Mouse (Mus musculus) ES-E14 (cell line): Measurements from ENCODE around the gene Ide. TPM values are rescaled to one million over a fixed set of nuclear protein-coding genes. Genes with fewer than 3 reads are reported as not detected.

Experiments used
- DNase-seq: peaks from one replicate; pipeline ENCODE4 v3.0.0-alpha.2; 2013; ENCODE audit warnings: low read depth, low spot score
- H3K27ac ChIP-seq: 2 replicates; pipeline ENCODE4 v1.5.1; 2012; ENCODE audit warnings: low read depth, mild to moderate bottlenecking, low read length, moderate library complexity, mixed read lengths; ENCODE audit not compliant: poor library complexity, insufficient read depth, severe bottlenecking
- H3K36me3 ChIP-seq: 2 replicates; pipeline ENCODE4 v1.6.1; 2012; ENCODE audit warnings: mild to moderate bottlenecking, low read length, moderate library complexity, mixed read lengths; ENCODE audit not compliant: control insufficient read depth, poor library complexity, insufficient read depth, severe bottlenecking
- H3K4me1 ChIP-seq, 2 experiments: fragments of 150-350 bp in 1 of 2; sonication (generic) in 1 of 2; 2 replicates each; pipeline ENCODE4 v1.6.1; 2012; ENCODE audit warnings: low read length in 2 of 2, mild to moderate bottlenecking in 1 of 2, mixed read lengths in 1 of 2; ENCODE audit not compliant: control insufficient read depth in 2 of 2, insufficient read depth in 2 of 2, poor library complexity in 1 of 2
- H3K4me3 ChIP-seq, 2 experiments: fragments of 150-350 bp in 1 of 2; sonication (generic) in 1 of 2; 2 replicates each; pipeline ENCODE4 v1.5.1; 2012; ENCODE audit warnings: low read length in 2 of 2, low read depth in 1 of 2, mild to moderate bottlenecking in 1 of 2, mixed read lengths in 1 of 2; ENCODE audit not compliant: insufficient read depth in 1 of 2, poor library complexity in 1 of 2, severe bottlenecking in 1 of 2
- H3K9ac ChIP-seq: 2 replicates; pipeline ENCODE4 v1.6.1; 2012; ENCODE audit warnings: low read depth, mild to moderate bottlenecking, low read length, mixed read lengths; ENCODE audit not compliant: poor library complexity, insufficient read depth, severe bottlenecking
- H3K9me3 ChIP-seq: fragments of 150-350 bp; sonication (generic); 2 replicates; pipeline ENCODE4 v1.6.1; 2012; ENCODE audit warnings: low read depth, mild to moderate bottlenecking, low read length; ENCODE audit not compliant: control insufficient read depth, insufficient read depth
- CHD2 ChIP-seq: IDR thresholded peaks from 2 replicates; pipeline ENCODE4 v1.6.1; 2014; ENCODE audit warnings: mild to moderate bottlenecking, low read depth, low read length, inconsistent platforms
- HCFC1 ChIP-seq: IDR thresholded peaks from 2 replicates; pipeline ENCODE4 v1.6.1; 2012; ENCODE audit warnings: low read length, inconsistent platforms, borderline replicate concordance; ENCODE audit not compliant: insufficient read depth
- MAFK ChIP-seq: IDR thresholded peaks from 2 replicates; pipeline ENCODE4 v1.6.1; 2014; ENCODE audit warnings: mild to moderate bottlenecking, low read depth, low read length, inconsistent platforms; ENCODE audit not compliant: insufficient read depth
- ZC3H11A ChIP-seq: IDR thresholded peaks from 2 replicates; pipeline ENCODE4 v1.6.1; 2012; ENCODE audit warnings: low read depth, mild to moderate bottlenecking, inconsistent platforms, low read length, borderline replicate concordance
- ZNF384 ChIP-seq: IDR thresholded peaks from 2 replicates; pipeline ENCODE4 v1.6.1; 2012; ENCODE audit warnings: low read depth, low read length, inconsistent platforms
- in situ Hi-C, 2 experiments: fragments of 600-800 bp; cut with MboI; formaldehyde crosslinking; loops; one replicate each; pipeline ENCODE4 v1.15.1; 2025; ENCODE audit warnings: low sequenced_read_pairs in 2 of 2, inconsistent platforms in 1 of 2; ENCODE audit not compliant: unreplicated experiment in 2 of 2
- total RNA-seq: library from RNA; depleted of rRNA; stranded (reverse); fragments of 300-350 nt; gene quantifications from 2 replicates; pipeline ENCODE4 v1.2.3, GENCODE M21; 2012

Ide gene
- total RNA-seq, 1 experiment, result 44.8 TPM

- in situ Hi-C loops, result no loop called here
- no peak for TF ChIP-seq ZNF384
- TF ChIP-seq HCFC1, result no peak
- DNase-seq, result no peak
Observed at GRCm38 (mm10) chr19:37333357-37333756, 4.3 kb downstream of the Ide start.

GRCm38 (mm10) chr19:37332726-37333125, 4.9 kb downstream of the Ide start:
- DNase-seq, result no peak
- Histone ChIP-seq H3K4me3 (no peak overlapping the region), H3K36me3 (peaks cover 13% of the 10 kb centered on the region), H3K9me3 (no peaks in the 10 kb centered on the region), H3K9ac (no peak overlapping the region), H3K4me1 (no peaks in the 10 kb centered on the region), H3K27ac (no peak overlapping the region)
- in situ Hi-C loops, result no loop called here
- TF ChIP-seq ZC3H11A, result no peak
- no peak for TF ChIP-seq CHD2
- TF ChIP-seq HCFC1, result no peak
- no peak for TF ChIP-seq MAFK
- TF ChIP-seq ZNF384, result no peak

More at GRCm38 (mm10) chr19:37333357-37333756, 4.3 kb downstream of the Ide start:
- H3K36me3 ChIP-seq, result peaks cover 10% of the 10 kb centered on the region
- H3K4me3 ChIP-seq, result no peak overlapping the region
- no peaks in the 10 kb centered on the region for H3K9me3 ChIP-seq
- no peak overlapping the region for H3K9ac ChIP-seq
- H3K27ac ChIP-seq, result no peak overlapping the region
- H3K4me1 ChIP-seq, result peaks cover 0 to 3% of the 10 kb centered on the region in 2 experiments; a peak in 1 of 4 replicates

DNA sequence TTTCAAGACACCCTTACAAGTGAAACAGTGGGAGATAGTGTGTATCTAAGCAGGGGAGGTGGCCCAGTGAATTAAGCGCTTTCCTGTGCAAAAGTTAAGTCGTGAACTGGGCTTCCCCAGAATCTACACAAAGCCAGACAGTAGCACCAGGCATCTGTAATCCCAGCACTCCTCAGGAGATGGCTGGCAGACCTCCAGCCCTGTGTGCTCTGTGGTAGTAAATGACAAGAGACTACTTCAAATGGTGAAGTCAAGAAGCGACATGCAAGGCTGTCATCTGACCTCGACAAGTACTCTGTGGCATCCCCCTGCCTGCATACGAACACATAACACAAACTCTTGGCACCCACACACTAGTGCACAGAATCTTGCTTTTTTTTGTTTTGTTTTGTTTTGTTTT, 10.4 kb downstream of the Ide start:
- Histone ChIP-seq H3K36me3 (peaks cover 23% of the 10 kb centered on the region), H3K27ac (no peak overlapping the region), H3K9me3 (no peaks in the 10 kb centered on the region), H3K4me3 (no peak overlapping the region), H3K9ac (no peak overlapping the region), H3K4me1 (peaks cover 0 to 2% of the 10 kb centered on the region in 2 experiments; a peak in 1 of 4 replicates)
- no peak for DNase-seq
- in situ Hi-C loops, result no loop called here
- TF ChIP-seq ZC3H11A (no peak), ZNF384 (no peak), MAFK (no peak), HCFC1 (no peak), CHD2 (no peak)

DNA sequence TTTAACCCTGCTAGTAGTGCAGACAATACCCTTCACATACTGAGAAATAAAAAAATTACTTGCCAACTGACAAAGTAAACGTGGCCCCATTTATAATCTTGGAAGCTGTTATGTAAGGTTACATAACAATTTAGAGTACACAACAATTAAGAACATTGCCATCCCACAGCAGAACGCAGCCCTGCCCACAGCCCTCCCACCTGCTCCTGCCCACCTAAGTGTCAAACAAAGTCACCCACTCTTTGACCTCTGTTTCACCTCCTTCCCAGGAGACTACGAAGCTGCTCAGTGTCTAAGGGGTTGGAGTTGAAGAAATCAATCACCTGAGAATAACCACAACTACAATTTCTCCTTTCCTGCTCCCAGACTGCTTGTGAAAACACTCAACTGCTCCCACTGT, 14.1 kb downstream of the Ide start:
- in situ Hi-C loops, result no loop called here
- Histone ChIP-seq H3K27ac (no peak overlapping the region), H3K4me3 (no peak overlapping the region), H3K36me3 (peaks cover 20% of the 10 kb centered on the region), H3K4me1 (peaks cover 0 to 2% of the 10 kb centered on the region in 2 experiments; a peak in 1 of 4 replicates), H3K9me3 (no peaks in the 10 kb centered on the region), H3K9ac (no peak overlapping the region)
- no peak for DNase-seq
- no peak for TF ChIP-seq ZC3H11A
- no peak for TF ChIP-seq MAFK
- TF ChIP-seq ZNF384, result no peak
- no peak for TF ChIP-seq HCFC1
- no peak for TF ChIP-seq CHD2
